9 mouse cellular contexts compared by ENCODE assay signal in the genomic region with DNA sequence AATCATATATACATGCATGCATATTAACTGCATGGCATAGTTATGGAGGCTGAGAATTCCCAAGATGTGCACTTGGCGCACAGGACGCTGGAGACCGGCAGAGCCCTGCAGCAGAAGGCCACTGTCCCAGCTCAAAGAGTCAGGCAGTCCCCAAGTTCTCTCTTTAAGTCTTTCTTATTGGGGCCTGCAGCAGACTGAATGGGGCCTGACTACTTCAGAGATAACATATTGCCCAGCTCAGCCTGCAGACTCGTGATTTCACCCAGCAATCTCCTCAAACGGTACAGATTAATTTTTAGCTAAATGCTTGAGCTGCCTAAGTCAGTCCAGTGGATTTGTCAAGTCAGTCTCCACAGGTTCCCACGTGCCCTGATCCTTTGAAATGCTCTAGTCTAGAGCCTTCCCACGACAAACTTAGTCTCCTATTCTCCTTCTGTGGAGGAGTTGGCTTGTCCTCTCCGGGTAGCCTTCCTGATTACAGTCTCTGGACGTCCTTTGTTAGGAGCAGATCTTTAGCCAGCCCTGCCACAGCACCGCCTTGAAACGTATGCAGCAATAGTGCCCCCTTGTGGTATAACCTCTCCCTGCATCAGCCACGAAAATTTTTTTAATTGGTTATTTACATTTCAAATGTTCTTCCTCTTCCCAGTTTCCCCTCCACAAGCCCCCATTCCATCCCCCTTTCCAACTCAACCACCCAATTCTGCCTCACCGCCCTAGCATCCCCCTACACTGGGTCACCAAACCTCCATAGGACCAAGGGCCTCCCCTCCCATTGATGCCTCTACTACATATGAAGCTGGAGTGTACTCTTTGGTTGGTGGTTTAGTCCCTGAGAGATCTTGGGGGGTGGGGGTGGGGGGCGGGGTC. TPM values are rescaled to one million over a fixed set of nuclear protein-coding genes. Genes with fewer than 3 reads are reported as not detected.
DNase-seq lines count a peak whose midpoint lies in the region; ATAC-seq lines count a peak whose summit lies in the region.
"Had no signal": no experiment of that assay in that cellular context is flagged by ENCODE, and none has a peak within 500 bp of the region (broad histone marks: within the 10 kb centered on the region; RNA-seq: fewer than 3 reads in every experiment).

No protein-coding gene starts in this region.

- intact Hi-C loops in heart, postnatal 14 days (cut with DNase I), result loop anchor here (1.0 to 5.0 kb wide), 6 partner anchors 48 to 394 kb away; no protein-coding TSS in a partner anchor

- no peaks in the 10 kb centered on the region for H3K27me3 ChIP-seq in forebrain, embryonic 12.5 days
- H3K27me3 ChIP-seq in liver, embryonic 15.5 days, result no peaks in the 10 kb centered on the region
- H3K27me3 ChIP-seq in neural tube, embryonic 14.5 days (ENCODE audit: control insufficient read depth, insufficient read depth, low read length), result no peaks in the 10 kb centered on the region

- 27% methylated on average over 14 of the region's 14 CpGs for WGBS in forebrain, embryonic 12.5 days
- 21% methylated on average over 14 of the region's 14 CpGs for WGBS in liver, embryonic 15.5 days (ENCODE audit: insufficient replicate concordance)
- WGBS in neural tube, embryonic 14.5 days, result 26% methylated on average over 14 of the region's 14 CpGs

- H3K9ac ChIP-seq in forebrain, embryonic 12.5 days, result peak overlapping the region; percentile 17; the same call in 1 of the 2 replicates
- H3K9ac ChIP-seq in liver, embryonic 15.5 days, result no peak overlapping the region
- no peak overlapping the region for H3K9ac ChIP-seq in neural tube, embryonic 14.5 days (replicated peaks; ENCODE audit: low read depth, low read length)

- H3K9me3 ChIP-seq in forebrain, embryonic 12.5 days, result no peaks in the 10 kb centered on the region
- H3K9me3 ChIP-seq in liver, embryonic 15.5 days (replicated peaks), result no peaks in the 10 kb centered on the region
- no peaks in the 10 kb centered on the region for H3K9me3 ChIP-seq in neural tube, embryonic 14.5 days (ENCODE audit: control insufficient read depth, low read length)

- H3K4me2 ChIP-seq in forebrain, embryonic 12.5 days, result no peak overlapping the region
- no peak overlapping the region for H3K4me2 ChIP-seq in liver, embryonic 15.5 days
- H3K4me2 ChIP-seq in neural tube, embryonic 14.5 days (ENCODE audit: low read depth, low read length), result no peak overlapping the region

- no peaks in the 10 kb centered on the region for H3K36me3 ChIP-seq in forebrain, embryonic 12.5 days (replicated peaks)
- 0 out of 2 replicates have a peak, but pooled peaks cover 5% of the 10 kb centered on the region for H3K36me3 ChIP-seq in liver, embryonic 15.5 days (replicated peaks)
- no peaks in the 10 kb centered on the region for H3K36me3 ChIP-seq in neural tube, embryonic 14.5 days (ENCODE audit: control insufficient read depth, insufficient read depth, low read length)

- peak; percentile 78 for DNase-seq in ES-CJ7 (ENCODE audit: low read depth, low spot score)
- DNase-seq in c-Kit-positive CD71-positive TER-119-negative erythroid progenitor cells, embryonic 14.5 days (ENCODE audit: low read depth), result peak; percentile 42
- peak; percentile 68 to 83 for DNase-seq in heart, postnatal 14 days
- DNase-seq in kidney, postnatal 4 days, result peak; percentile 72 to 83
- peak; percentile 79 for DNase-seq in testis, postnatal 10 days (ENCODE audit: low spot score)

- peak; percentile 90 for ATAC-seq in forebrain, embryonic 12.5 days (ENCODE audit: low FRiP score)
- ATAC-seq in liver, embryonic 15.5 days (ENCODE audit: insufficient read depth), result peak; percentile 64
- peak; percentile 90 for ATAC-seq in neural tube, embryonic 14.5 days (ENCODE audit: low read depth)

- no peak overlapping the region for H3K4me3 ChIP-seq in forebrain, embryonic 12.5 days (replicated peaks)
- no peak overlapping the region for H3K4me3 ChIP-seq in liver, embryonic 15.5 days (replicated peaks)
- no peak overlapping the region for H3K4me3 ChIP-seq in neural tube, embryonic 14.5 days (ENCODE audit: low read depth, low read length)

- peaks cover 4% of the 10 kb centered on the region; the same call in 1 of the 2 replicates for H3K4me1 ChIP-seq in forebrain, embryonic 12.5 days
- peaks cover 9% of the 10 kb centered on the region for H3K4me1 ChIP-seq in liver, embryonic 15.5 days (replicated peaks)
- no peaks in the 10 kb centered on the region; the same call in 1 of the 2 replicates for H3K4me1 ChIP-seq in neural tube, embryonic 14.5 days (ENCODE audit: control insufficient read depth, insufficient read depth, low read length)

- H3K27ac ChIP-seq in forebrain, embryonic 12.5 days, result no peak overlapping the region
- H3K27ac ChIP-seq in liver, embryonic 15.5 days (replicated peaks), result no peak overlapping the region
- H3K27ac ChIP-seq in neural tube, embryonic 14.5 days (ENCODE audit: low read depth, low read length), result no peak overlapping the region
- H3K27ac ChIP-seq: macrophage had no signal

RNA-seq across cellular contexts. Expression of a gene that starts 40.9 kb away (rescaled TPM):
- 22.7 TPM in 2 replicates for polyA plus RNA-seq in forebrain, embryonic 12.5 days (2016; fragmentation: Nextera tagmentation; extraction: Ambion mirVana)
- 100 to 1,000 TPM; 131 to 132 TPM for total RNA-seq in heart, postnatal 14 days (2021)
- 13.0 and 15.6 TPM in 2 replicates for polyA plus RNA-seq in liver, embryonic 15.5 days (2015; fragmentation: Nextera tagmentation; extraction: Ambion mirVana)
- 9.6 and 14.8 TPM in 2 replicates for polyA plus RNA-seq in neural tube, embryonic 14.5 days (2014; fragmentation: Nextera tagmentation; extraction: Ambion mirVana)

RNA-seq across cellular contexts. Expression of a gene that starts 57.6 kb away (rescaled TPM):
- 0.38 TPM in 1 of 2 replicates, not detected in the other for polyA plus RNA-seq in forebrain, embryonic 12.5 days (2016; fragmentation: Nextera tagmentation; extraction: Ambion mirVana)
- 1 to 10 TPM in 1 of 2 experiments, under 1 TPM in 1; 0.48 to 1.1 TPM for total RNA-seq in heart, postnatal 14 days (2021)
- polyA plus RNA-seq in liver, embryonic 15.5 days (2015; fragmentation: Nextera tagmentation; extraction: Ambion mirVana), result 0.17 and 0.33 TPM in 2 replicates
- 0.28 and 0.66 TPM in 2 replicates for polyA plus RNA-seq in neural tube, embryonic 14.5 days (2014; fragmentation: Nextera tagmentation; extraction: Ambion mirVana)
- polyA plus RNA-seq: macrophage had no signal
